Mouse (Mus musculus) thymus, postnatal 0 days (tissue): ENCODE results near the gene Mak. TPM values are rescaled to one million over a fixed set of nuclear protein-coding genes. Genes with fewer than 3 reads are reported as not detected.

Source experiments
- DNase-seq: peaks from one replicate; pipeline ENCODE4 v3.0.0-alpha.2; 2015; ENCODE audit warnings: low spot score
- polyA plus RNA-seq: library from polyadenylated mRNA; unstranded; fragments of >200 nt; fragmentation: Nextera tagmentation; extraction: Ambion mirVana; gene quantifications from 2 replicates; pipeline ENCODE4 v1.2.1, GENCODE M21; 2015

The Mak gene
- polyA plus RNA-seq: 0.07 and 0.10 TPM in 2 replicates

GRCm38 (mm10) chr13:41079421-41079780, at the start of gene Mak:
Gene Mak, minus strand, starts transcription at chr13:41079706.
- peak; percentile 59 for DNase-seq

DNA sequence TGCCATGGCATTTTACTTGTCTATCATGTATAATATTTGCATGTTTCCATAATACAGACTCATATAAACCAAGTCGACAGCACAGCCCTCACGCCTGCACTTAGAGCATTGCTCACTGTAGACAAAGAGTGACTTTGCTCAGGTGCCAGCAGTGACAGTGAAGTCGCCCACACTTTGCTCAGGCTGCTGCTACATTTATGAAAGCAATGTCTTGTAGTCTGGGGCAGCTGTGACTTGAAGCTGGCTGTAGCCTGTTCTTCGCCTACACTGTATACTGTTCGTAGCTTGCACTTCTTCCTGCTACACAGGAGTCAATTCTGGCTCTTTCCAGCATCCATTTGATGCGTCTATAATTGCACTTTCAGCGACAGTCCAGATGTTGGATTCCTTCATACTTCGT, 49.6 kb upstream of the Mak start:
- no peak for DNase-seq

- peak; percentile 3 for DNase-seq
These were observed 48.8 kb upstream of the Mak start for GRCm38 (mm10) chr13:41128326-41128725.

DNA sequence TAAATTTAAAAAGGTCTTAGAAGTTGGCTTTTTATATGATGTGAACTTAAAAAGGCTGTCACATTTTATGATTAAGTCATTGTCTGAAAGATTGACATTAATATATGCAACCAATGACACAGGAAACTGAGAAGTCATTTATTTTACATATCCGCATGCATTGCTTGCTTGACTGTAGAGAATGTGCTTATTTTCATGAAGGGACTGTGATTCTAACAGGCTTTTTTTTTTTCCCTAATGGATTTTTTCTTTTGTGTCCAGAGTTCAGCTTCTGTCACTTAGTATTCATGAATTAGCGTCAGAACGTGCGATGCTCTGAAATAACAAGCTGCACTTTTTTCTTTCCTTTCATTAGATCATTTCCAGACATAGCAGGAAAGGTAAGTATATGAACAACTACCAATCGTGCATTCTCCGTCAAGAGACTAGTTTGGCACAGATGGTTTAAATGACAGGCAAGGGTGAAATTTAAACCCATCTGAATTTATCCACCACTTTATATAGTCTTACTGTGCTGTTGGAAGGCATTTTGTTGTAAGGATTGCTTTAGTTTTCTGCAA, 44.2 kb upstream of the Mak start:
- DNase-seq: no peak

DNA sequence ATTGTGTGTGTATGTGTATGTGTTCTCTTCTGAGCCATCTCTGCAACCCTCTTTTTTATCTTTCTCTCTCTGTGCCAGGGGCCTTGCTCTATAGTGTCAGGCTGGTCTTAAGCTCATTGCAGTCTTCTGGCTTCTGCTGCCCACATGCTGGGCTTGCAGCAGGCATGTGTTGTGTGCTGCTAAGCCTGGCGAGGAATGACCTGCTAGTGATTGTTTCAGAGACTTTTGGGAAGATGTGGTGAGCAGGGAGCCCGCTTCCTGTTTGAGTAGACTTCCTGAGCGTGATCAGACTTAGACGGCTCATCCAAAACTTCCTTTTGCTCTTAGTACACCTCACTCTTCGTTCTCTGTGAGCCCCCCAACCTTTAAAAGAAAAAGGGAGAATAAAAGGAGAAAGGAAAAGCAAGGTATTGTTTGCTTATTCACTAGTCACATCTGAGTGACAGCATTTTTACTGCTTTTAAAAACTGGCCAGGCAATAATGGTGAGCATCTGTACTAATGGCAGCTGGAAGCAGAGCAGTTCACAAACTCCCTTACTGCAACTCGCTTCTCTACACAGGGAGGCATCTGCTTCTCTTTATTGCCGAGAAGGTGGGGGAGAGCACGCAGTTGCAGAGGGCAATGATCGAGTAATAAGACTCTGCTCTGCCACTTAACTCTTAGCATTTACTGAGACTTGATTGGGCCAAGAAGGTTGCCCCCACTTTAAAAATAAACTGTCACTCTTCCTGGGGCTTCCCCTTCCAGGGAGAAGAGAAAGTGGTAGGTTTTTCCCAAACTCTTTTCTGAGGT, 39.8 kb upstream of the Mak start:
- DNase-seq: no peak

GRCm38 (mm10) chr13:41113940-41114339, 34.4 kb upstream of the Mak start, which contains the start of gene Sycp2l:
Gene Sycp2l, plus strand, starts transcription at chr13:41114307.
- DNase-seq: no peak

DNA sequence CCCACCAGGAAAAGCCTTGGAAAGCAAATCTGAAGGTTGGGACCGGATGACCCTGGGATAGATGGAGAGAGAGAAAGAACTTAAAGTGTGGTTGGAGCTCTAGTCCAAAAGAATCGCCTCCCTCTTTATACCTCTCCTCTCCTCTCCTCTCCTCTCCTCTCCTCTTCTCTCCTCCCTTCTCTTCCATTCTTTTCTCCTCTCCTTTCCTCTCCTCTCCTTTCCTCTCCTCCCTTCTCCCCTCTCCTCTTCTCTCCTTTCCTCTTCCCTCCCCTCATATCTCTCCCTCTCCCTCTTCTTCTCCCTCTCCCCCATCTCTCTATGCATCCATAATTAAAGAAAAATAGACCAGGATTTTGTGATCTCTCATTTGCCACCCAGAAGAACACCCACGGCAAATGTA, 31.4 kb upstream of the Mak start, which contains the start of gene Gcm2:
Gcm2 (minus strand) TSS at position 101 of the 400 bp plus-strand sequence.
- DNase-seq: no peak

DNA sequence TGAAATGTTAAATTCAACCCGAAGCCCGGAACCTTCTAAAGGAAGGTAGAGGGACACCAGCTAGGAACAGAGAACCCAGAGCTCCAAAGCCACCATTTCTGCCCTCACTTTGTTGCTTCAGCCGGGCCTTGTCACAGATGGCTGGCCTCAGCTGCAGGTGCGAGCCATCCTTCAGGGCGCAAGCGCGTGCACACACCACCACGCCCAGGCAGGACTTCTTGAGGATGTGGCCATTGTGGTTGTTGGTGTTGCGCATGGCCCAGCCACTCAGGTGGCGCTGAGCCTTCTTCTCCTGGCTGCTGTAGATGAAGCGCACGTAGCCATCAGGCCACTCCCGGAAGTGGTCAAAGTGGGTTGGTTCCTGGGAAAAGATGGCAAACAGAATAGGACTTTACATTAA, 26.0 kb upstream of the Mak start:
- no peak for DNase-seq

DNA sequence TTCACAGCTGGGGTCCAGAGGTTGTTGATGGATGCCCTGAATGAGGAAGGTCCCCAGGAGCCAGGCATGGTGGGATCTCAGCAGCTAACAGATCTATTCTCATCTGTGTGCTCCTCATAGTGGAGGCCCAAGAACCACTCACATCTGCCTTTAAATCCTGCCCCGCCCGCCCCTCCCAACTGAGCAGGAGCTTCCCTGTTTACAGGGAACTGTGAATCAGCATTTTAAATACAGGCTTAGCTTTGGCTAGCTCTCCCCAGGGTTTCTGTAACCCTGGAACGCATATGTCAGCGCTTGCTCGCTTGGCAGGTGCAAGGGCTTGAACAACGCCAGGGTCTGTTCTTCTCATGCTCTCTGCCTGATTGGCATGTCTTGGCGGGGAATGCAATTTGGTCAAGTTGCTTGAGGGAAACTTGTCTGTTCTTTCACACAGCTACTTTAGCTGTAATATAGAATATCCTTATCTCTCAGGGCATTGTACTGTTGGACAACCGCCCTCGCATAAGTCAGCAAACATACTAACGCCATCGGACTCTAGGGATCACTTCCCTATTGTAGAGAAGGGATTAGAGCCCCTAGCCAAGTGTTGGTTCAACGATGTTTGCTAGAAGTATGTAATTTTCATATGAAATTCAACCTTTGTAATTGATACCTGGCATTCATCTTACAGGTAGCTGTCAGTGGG, 24.5 kb upstream of the Mak start:
- no peak for DNase-seq

DNA sequence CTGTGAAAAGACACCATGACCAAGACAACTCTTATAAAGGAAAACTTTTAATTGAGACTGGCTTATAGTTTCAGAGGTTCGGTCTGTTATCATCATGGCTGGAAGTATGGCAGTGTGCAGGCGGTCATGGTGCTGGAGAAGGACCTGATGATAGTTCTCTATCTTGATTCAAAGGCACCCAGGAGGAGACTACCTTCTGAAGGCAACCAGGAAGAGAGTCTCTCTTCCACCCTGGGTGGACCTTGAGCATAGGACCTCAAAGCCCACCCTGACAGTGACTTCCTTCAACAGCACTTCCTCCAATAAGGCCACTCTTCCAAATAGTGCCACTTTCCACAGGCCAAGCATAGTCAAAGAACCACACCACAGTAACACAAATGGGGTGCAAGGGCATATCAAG, 20.5 kb upstream of the Mak start:
- no peak for DNase-seq

DNA sequence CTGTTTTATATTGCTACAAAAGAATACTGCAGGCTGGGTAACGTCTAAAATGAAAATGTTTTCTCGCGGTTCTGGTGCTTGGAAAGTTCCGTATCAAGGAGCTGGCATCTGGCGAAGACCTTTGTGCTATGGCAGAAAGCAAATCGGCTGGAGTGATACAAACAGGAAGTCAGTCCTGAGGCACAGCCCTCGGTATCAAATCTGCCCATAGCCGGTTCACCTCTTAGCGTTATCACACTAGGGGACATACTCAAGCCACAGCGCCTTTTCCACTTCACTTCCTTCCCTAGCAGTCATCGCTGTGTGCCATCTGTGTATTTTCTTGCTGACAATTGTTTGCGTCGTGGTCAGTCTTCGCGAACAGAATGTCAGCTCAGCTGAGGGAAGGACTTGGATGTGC, 18.8 kb upstream of the Mak start:
- no peak for DNase-seq

DNA sequence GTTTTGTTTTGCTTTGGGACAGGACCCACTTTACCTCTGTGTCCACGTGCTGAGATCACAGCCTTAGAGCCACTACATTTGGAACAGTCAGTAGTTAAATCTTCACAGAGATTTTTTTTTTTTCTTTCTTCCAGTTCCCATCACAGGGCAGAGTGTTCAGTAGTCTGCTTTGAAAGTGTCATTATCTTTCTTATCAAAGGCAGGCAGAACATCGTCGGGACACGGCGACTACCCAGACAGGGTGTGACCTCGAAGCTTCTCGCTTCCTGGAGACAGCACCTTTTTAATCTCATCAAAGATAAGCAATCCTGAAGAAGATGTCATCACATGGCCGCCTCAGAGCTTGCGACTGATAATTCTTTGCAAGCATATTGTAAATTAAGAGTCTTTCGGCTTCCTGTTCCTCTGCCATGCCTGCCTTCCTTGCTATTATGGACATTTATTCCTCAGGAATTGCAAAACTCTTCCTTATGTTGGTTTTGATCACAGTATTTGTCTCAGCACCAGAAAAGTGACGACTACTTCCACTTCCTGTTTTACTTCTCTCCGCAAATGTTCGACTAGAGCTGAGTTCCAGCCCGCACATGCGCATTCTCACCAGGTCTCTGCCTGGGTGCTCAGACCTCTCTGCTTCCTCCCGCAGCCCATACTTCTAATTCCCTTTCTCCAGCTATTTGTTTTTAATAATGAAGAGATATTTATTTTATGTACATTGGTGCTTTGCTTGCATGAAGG, 18.0 kb upstream of the Mak start:
- DNase-seq: peak; percentile 58

DNA sequence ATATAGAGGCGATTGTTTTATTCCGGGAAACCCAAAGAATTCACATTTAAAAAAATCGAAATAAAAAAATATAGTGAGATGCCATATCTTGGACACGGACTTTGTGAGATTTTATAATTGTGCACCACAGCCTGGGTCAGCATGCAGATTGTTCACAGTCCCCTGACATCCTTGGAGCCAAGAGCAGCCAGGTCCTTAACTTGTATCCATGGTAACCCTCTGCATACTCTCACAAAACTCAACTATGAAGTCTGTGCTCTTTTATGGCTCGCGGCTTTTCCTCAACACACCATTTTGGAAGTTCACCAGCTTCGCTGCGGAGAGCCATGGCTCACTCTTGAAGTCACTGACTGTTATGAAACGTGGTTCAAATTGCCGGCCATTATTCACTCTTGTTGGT, 14.7 kb upstream of the Mak start:
- DNase-seq: no peak

DNA sequence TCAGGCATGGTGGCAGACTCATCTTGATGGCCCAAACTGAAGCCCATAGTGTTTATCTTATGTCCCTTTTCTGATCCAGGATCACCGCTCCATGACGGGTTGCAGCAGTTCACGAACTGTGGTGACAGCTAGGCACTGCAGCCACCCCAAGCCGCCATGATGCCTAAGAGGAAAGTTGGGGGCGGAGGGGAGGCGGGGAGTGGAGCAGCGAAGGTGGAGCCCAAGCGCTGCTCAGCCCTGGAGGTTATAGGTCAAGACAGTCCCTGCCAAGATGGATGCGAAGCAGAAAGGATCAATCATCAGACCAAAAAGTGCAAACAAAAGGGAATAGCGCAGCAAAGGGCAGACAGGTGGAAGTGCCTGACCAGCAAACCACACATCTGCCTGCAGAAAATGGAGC, 11.8 kb upstream of the Mak start:
- DNase-seq: no peak

GRCm38 (mm10) chr13:41088746-41089145, 9.2 kb upstream of the Mak start:
- no peak for DNase-seq

- DNase-seq: peak; percentile 17
These were observed 5.6 kb upstream of the Mak start for GRCm38 (mm10) chr13:41085140-41085539.

DNA sequence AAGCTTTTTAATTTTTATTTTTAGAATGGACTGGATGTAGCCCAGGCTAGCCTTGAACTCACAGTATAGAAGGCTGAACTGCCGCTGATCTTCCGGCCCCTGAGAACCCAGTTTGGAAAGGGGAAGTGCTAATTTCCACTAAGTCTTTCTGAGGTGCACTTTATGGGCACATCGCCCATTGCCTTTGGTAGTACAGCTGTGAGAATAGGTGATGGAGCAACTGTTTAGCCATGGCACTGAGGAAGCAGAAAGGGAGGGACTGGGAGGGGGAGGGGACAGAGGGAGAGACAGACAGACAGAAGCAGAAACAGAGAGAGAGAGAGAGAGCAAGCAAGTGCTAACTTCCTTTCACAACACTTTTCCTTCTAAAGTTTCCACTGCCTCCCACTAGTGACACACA, 5.0 kb upstream of the Mak start:
- no peak for DNase-seq

DNA sequence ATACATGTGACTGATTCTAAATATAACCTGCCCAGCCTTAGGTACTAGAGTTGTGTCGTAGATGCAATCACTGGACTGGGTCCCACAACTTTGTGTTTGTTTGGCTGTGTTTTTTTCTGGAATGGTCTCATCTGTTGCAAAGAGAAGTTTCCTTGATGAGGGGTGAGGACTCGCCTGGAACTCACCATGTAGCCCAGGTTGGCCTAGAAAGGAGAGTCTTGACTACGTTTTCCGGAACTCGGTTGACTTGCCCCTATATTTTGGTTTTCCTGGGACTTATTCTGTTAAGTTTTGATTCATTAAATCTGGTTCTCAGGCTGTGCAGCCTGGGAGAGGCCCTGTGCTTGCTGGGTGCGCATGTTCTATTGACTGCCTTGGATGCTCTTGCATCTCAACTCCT, 1.2 kb upstream of the Mak start:
- no peak for DNase-seq

DNA sequence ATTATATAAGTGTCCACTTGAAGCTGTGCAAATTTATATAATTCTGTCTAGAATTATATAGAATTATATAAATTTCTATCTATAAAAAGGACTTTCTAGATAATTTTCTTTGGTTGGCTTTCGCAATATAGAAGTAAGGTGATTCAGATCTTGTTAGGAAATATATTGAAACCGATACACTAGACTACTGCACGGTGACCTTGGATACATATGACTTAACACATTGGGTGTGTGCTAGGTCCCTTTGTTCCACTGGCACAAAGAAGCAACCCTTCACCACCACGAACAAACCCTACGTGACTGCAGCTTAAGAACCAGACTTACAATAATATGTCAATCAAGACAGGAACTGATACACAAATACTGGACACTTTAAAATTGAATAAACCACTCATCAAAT, 353 bp upstream of the Mak start:
- no peak for DNase-seq

DNA sequence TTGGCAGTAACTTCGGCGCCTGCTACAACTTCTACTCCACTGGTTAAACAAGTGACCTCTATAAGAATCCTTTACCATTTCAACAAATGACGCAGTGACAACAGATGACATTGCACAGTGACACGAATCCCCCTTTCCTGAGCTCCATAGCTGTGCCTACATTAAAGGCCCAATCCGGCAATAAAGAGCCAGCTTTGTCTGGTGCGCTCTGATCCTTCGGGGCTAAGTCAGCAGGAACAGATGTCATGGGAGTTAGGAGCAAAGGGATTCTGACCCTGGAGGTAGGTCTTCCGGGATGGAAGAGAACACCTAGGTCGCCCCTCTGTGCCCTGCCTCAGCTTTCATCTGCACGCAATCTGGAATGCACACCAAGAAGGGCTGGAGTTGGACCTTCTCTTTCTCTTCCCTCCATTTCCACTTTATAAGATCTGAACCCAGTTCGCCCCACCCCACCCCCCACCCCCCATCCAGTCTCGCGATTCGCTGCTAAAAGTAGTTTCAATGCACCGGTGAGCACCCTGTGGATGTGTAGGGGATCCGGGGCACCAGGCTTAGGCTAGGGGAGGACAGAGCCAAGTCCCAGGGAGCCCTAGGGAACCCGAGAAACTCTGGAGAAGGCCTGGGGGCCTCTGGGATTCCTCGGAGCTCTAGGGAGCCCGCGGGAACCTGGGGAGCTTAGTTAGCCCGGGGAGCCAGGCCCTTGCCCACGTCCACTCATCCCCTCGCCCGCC, 651 bp downstream of the Mak start:
- no peak for DNase-seq

- DNase-seq: no peak
These were observed 1.6 kb downstream of the Mak start for GRCm38 (mm10) chr13:41077921-41078320.
